Mouse (Mus musculus): ENCODE data around the gene Chst1. TPM values are rescaled to one million over a fixed set of nuclear protein-coding genes. Genes with fewer than 3 reads are reported as not detected.

The Chst1 gene
- polyA plus RNA-seq, 1 experiment from 2014 or later = 13.6 TPM

GRCm38 (mm10) chr2:92600348-92600670 lies 802 bp downstream of the Chst1 start:
- Histone ChIP-seq H3K9me3 (no peaks in the 10 kb centered on the region), H3K4me1 (replicated peaks) (peaks cover 60% of the 10 kb centered on the region), H3K27ac (peak overlapping the region; percentile 81), H3K27me3 (peaks cover 43% of the 10 kb centered on the region), H3K4me3 (peak overlapping the region; percentile 77), H3K36me3 (no peaks in the 10 kb centered on the region), H3K4me2 (peak overlapping the region; percentile 96), H3K9ac (peak overlapping the region; percentile 88)
- WGBS = under 1% methylated on average over 17 of the region's 17 CpGs
- peak; percentile 4 for ATAC-seq (ENCODE audit: low FRiP score)

- no peak for ATAC-seq (ENCODE audit: low FRiP score)
- H3K4me2 ChIP-seq = peak overlapping the region; percentile 96
- peaks cover 62% of the 10 kb centered on the region for H3K4me1 ChIP-seq (replicated peaks)
- H3K4me3 ChIP-seq = peak overlapping the region; percentile 77
- H3K27me3 ChIP-seq = peaks cover 42% of the 10 kb centered on the region
- H3K36me3 ChIP-seq = no peaks in the 10 kb centered on the region
- 62% methylated on average over 4 of the region's 4 CpGs for WGBS
- no peak overlapping the region for H3K27ac ChIP-seq
- peak overlapping the region; percentile 88 for H3K9ac ChIP-seq
- H3K9me3 ChIP-seq = no peaks in the 10 kb centered on the region
Observed at GRCm38 (mm10) chr2:92601246-92601645, 1.7 kb downstream of the Chst1 start.

DNA sequence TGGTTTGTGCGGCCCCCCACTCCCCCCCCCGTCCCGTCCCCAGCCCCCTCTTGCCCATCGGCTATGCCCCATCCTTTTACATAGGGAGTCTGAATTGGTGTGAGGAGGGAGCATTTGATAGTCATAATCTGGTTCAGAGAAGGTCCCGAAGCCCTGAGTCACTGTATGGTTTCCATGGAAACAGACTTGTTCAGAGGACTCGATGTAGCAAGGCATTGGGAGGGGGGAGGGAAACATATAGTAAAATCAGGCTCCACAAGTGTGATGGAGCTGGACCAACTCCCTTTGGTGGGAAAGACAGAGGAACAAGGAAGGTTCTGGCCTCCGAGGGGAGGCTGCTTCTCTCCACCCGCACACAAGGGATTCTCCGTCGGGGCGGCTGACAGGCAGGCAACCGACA lies 2.6 kb downstream of the Chst1 start:
- peak overlapping the region; percentile 77 for H3K4me3 ChIP-seq
- H3K4me1 ChIP-seq (replicated peaks) = peaks cover 62% of the 10 kb centered on the region
- peak overlapping the region; percentile 46; the same call in 1 of the 2 replicates for H3K9ac ChIP-seq
- H3K27me3 ChIP-seq = peaks cover 36% of the 10 kb centered on the region
- H3K36me3 ChIP-seq = no peaks in the 10 kb centered on the region
- WGBS = 17% methylated on average over 12 of the region's 12 CpGs
- peak overlapping the region; percentile 96 for H3K4me2 ChIP-seq
- H3K27ac ChIP-seq = no peak overlapping the region
- H3K9me3 ChIP-seq = no peaks in the 10 kb centered on the region
- no peak; the same call in 1 of the 2 replicates for ATAC-seq (ENCODE audit: low FRiP score)

DNA sequence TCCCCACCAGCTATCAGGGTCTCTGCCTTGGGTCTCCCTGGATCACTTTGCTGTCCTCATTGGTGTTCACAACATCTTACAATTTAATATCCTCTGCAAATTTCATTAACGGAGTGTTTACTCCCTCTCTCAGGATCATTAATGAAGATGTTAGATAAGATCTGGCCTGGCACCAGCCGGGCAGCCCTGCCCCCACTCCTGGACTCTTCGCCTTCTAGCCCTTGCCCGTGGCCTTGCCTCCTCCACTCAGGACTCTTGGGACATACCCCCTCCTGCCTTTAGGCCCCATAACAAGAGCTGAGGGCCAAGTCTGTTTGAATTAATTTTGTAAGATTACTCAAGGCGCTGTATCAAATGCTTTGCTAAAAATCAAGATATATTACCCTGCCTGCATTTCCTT lies 4.1 kb downstream of the Chst1 start:
- Histone ChIP-seq H3K27ac (peak overlapping the region; percentile 48), H3K4me1 (replicated peaks) (peaks cover 68% of the 10 kb centered on the region), H3K4me2 (no peak overlapping the region), H3K4me3 (no peak overlapping the region), H3K9me3 (no peaks in the 10 kb centered on the region), H3K9ac (no peak overlapping the region), H3K27me3 (peaks cover 41% of the 10 kb centered on the region), H3K36me3 (no peaks in the 10 kb centered on the region)
- no peak for ATAC-seq (ENCODE audit: low FRiP score)
- WGBS = 62% methylated on average over 5 of the region's 5 CpGs

- no peak for ATAC-seq (ENCODE audit: low FRiP score)
- 0 out of 2 replicates have a peak overlapping the region, but pooled peaks have one; percentile 2 for H3K9ac ChIP-seq
- peaks cover 63% of the 10 kb centered on the region for H3K4me1 ChIP-seq (replicated peaks)
- no peak overlapping the region for H3K4me3 ChIP-seq
- no peaks in the 10 kb centered on the region for H3K9me3 ChIP-seq
- 78% methylated on average over 5 of the region's 5 CpGs for WGBS
- peaks cover 43% of the 10 kb centered on the region for H3K27me3 ChIP-seq
- H3K4me2 ChIP-seq = no peak overlapping the region
- no peaks in the 10 kb centered on the region for H3K36me3 ChIP-seq
- no peak overlapping the region for H3K27ac ChIP-seq
Observed at GRCm38 (mm10) chr2:92604565-92604964, 5.1 kb downstream of the Chst1 start.

DNA sequence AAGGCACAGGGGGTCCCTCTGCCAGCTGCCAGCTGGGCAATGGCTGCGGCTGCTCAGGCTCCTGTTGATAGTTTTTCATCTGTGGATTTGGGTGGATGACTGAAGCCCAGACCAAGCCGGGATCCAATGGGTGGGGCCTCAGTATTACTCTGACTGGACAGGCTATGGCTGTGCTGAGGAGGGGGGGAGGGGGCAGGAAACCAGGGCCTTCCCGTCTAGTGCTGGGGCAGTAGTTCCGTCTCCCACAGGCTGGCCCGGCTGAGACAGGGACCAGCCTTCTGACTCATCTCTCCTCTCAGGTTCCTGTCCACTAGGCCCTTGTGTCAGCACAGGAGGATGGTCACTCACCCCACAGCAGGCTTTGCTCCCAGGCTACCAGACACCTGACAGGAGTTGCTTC lies 6.5 kb downstream of the Chst1 start:
- H3K27ac ChIP-seq = no peak overlapping the region
- H3K4me1 ChIP-seq (replicated peaks) = peaks cover 53% of the 10 kb centered on the region
- no peak overlapping the region; the same call in 1 of the 2 replicates for H3K9ac ChIP-seq
- H3K4me2 ChIP-seq = no peak overlapping the region
- no peaks in the 10 kb centered on the region for H3K9me3 ChIP-seq
- H3K36me3 ChIP-seq = no peaks in the 10 kb centered on the region
- peaks cover 40% of the 10 kb centered on the region for H3K27me3 ChIP-seq
- ATAC-seq (ENCODE audit: low FRiP score) = no peak
- H3K4me3 ChIP-seq = no peak overlapping the region
- WGBS = 81% methylated on average over 5 of the region's 5 CpGs

DNA sequence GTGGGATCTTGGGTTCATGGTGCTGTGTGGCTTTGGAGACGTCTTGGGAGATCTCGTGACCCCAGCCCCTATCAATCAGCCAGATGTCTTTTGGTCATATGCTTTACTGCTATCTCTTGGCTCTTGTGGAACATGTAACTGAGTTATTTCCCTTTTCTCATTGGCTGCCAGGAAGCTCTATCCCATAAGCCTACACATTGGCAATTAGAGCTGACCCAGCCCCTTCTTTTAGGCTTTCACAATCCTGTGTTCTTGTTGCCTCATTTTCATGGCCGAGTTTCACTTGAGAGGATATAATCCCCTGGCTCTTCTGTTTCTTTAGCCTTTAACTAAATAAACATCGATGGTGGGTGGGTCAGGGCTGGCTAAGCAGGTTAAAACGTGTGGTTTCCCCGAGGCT lies 7.6 kb downstream of the Chst1 start:
- Histone ChIP-seq H3K36me3 (peaks cover 5% of the 10 kb centered on the region; the same call in 1 of the 2 replicates), H3K4me3 (no peak overlapping the region), H3K9me3 (no peaks in the 10 kb centered on the region), H3K27ac (no peak overlapping the region), H3K4me1 (replicated peaks) (peaks cover 41% of the 10 kb centered on the region), H3K9ac (no peak overlapping the region), H3K4me2 (no peak overlapping the region), H3K27me3 (peaks cover 36% of the 10 kb centered on the region)
- ATAC-seq (ENCODE audit: low FRiP score) = no peak
- WGBS = 84% methylated on average over 6 of the region's 6 CpGs

DNA sequence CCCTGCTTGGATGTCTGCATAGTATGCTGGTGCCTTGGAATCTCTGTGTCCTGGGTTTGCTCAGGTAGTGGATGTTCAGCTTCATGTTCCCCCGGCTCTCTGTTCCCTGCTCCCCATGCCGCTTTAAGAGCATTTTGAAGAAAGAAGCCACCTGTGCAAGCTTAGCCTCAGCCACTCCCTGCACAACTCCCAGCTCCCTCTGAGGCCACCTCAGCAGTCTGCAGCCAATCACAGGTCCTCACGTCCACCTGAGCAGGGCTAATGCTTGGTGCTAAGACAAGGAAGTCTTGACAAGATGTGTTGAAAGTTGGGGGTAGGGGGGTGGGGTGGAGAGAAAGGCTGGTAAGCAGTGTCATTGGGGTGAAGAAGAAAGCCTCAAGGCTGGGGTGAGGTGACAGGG lies 8.1 kb downstream of the Chst1 start:
- Histone ChIP-seq H3K9me3 (no peaks in the 10 kb centered on the region), H3K4me3 (no peak overlapping the region), H3K4me1 (replicated peaks) (peaks cover 37% of the 10 kb centered on the region), H3K4me2 (no peak overlapping the region), H3K9ac (no peak overlapping the region), H3K36me3 (peaks cover 5% of the 10 kb centered on the region; the same call in 1 of the 2 replicates), H3K27ac (no peak overlapping the region), H3K27me3 (peaks cover 33% of the 10 kb centered on the region)
- 92% methylated on average over 3 of the region's 3 CpGs for WGBS
- no peak for ATAC-seq (ENCODE audit: low FRiP score)

DNA sequence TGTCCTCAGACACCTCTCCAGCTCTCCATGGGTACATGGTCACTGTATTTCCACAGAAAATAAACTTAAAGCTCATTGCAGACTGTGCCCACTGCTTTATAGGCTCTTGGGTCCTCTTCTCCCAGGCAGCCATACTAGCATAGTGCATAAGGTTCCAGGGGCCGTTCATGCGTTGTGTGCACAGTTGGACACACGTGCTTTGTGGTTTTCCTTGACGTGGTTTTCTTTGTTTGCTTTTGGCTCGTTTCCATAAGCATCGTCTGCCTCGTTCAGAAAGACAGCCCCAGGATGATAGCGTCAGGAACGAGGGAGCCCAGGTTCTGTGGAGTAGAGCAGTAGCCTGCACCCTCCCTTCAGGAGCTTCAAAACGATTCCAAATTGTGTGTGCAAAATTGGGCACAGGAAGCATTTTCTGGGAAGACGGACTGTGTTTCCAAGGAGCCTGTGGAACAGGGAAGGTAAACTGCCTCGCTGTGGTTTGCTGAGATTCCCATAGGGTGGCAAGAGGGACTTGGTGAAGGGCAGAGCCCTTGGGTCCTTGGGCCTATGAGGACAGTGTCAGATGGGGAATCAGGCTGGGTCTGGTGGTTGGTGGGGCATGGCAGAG lies 8.6 kb downstream of the Chst1 start:
- Histone ChIP-seq H3K27me3 (peaks cover 28% of the 10 kb centered on the region), H3K9ac (no peak overlapping the region), H3K27ac (no peak overlapping the region; the same call in 1 of the 2 replicates), H3K4me2 (no peak overlapping the region), H3K4me1 (replicated peaks) (peaks cover 31% of the 10 kb centered on the region), H3K9me3 (no peaks in the 10 kb centered on the region), H3K36me3 (peaks cover 9% of the 10 kb centered on the region), H3K4me3 (no peak overlapping the region)
- no peak for ATAC-seq (ENCODE audit: low FRiP score)
- 53% methylated on average over 12 of the region's 12 CpGs for WGBS

GRCm38 (mm10) chr2:92608810-92609581 lies 9.5 kb downstream of the Chst1 start:
- H3K4me2 ChIP-seq = no peak overlapping the region
- peak; percentile 41 for ATAC-seq (ENCODE audit: low FRiP score)
- H3K4me1 ChIP-seq (replicated peaks) = peaks cover 23% of the 10 kb centered on the region
- no peak overlapping the region for H3K9ac ChIP-seq
- no peak overlapping the region for H3K4me3 ChIP-seq
- no peak overlapping the region for H3K27ac ChIP-seq
- H3K27me3 ChIP-seq = peaks cover 26% of the 10 kb centered on the region
- H3K36me3 ChIP-seq = peaks cover 18% of the 10 kb centered on the region
- no peaks in the 10 kb centered on the region for H3K9me3 ChIP-seq
- 50% methylated on average over 4 of the region's 4 CpGs for whole genome bisulfite sequencing

GRCm38 (mm10) chr2:92609704-92610379 lies 10.3 kb downstream of the Chst1 start:
- Histone ChIP-seq H3K4me3 (no peak overlapping the region), H3K4me2 (no peak overlapping the region), H3K9ac (no peak overlapping the region), H3K4me1 (replicated peaks) (peaks cover 15% of the 10 kb centered on the region), H3K36me3 (peaks cover 25% of the 10 kb centered on the region), H3K27ac (no peak overlapping the region), H3K27me3 (peaks cover 26% of the 10 kb centered on the region), H3K9me3 (no peaks in the 10 kb centered on the region)
- WGBS = 75% methylated on average over 3 of the region's 3 CpGs
- no peak for ATAC-seq (ENCODE audit: low FRiP score)

GRCm38 (mm10) chr2:92613645-92614044 lies 14.1 kb downstream of the Chst1 start:
- Histone ChIP-seq H3K27me3 (peaks cover 6% of the 10 kb centered on the region; the same call in 1 of the 2 replicates), H3K9ac (no peak overlapping the region), H3K4me3 (no peak overlapping the region), H3K36me3 (peaks cover 31% of the 10 kb centered on the region), H3K27ac (no peak overlapping the region), H3K4me1 (replicated peaks) (peaks cover 2% of the 10 kb centered on the region; the same call in 1 of the 2 replicates), H3K9me3 (no peaks in the 10 kb centered on the region), H3K4me2 (no peak overlapping the region)
- 94% methylated on average over 15 of the region's 15 CpGs for WGBS
- ATAC-seq (ENCODE audit: low FRiP score) = no peak

Data from hindbrain, embryonic 13.5 days (tissue).